Mouse (Mus musculus) heart, embryonic 11.5 days (tissue): ENCODE measurements around the gene Dio3. TPM values are rescaled to one million over a fixed set of nuclear protein-coding genes. Genes with fewer than 3 reads are reported as not detected.

Source experiments
- ATAC-seq: fragments of 200-750 bp; cut with Nextera tagmentation; replicated peaks from 2 replicates; pipeline ENCODE4 v1.8.0; 2017; ENCODE audit warnings: moderate library complexity; ENCODE audit not compliant: insufficient number of reproducible peaks, low FRiP score, low TSS enrichment
- H3K27ac ChIP-seq: fragments of 300-500 bp; sonication (generic); 2 replicates; pipeline ENCODE4 v1.5.1; 2014; ENCODE audit warnings: mild to moderate bottlenecking, low read depth, low read length
- H3K27me3 ChIP-seq: fragments of 300-500 bp; sonication (generic); 2 replicates; pipeline ENCODE4 v1.6.1; 2014; ENCODE audit warnings: mild to moderate bottlenecking, low read length, mixed read lengths; ENCODE audit not compliant: control insufficient read depth, insufficient read depth
- H3K36me3 ChIP-seq: fragments of 300-500 bp; sonication (generic); 2 replicates; pipeline ENCODE4 v1.6.1; 2014; ENCODE audit warnings: mild to moderate bottlenecking, low read length, moderate library complexity, mixed read lengths; ENCODE audit not compliant: control insufficient read depth, insufficient read depth
- H3K4me1 ChIP-seq: fragments of 300-500 bp; sonication (generic); 2 replicates; pipeline ENCODE4 v1.6.1; 2014; ENCODE audit warnings: low read length; ENCODE audit not compliant: control insufficient read depth, insufficient read depth
- H3K4me2 ChIP-seq: fragments of 300-500 bp; sonication (generic); 2 replicates; pipeline ENCODE4 v1.6.1; 2014; ENCODE audit warnings: mild to moderate bottlenecking, moderate library complexity
- H3K4me3 ChIP-seq: fragments of 300-500 bp; sonication (generic); 2 replicates; pipeline ENCODE4 v1.5.1; 2014; ENCODE audit warnings: low read depth, low read length
- H3K9ac ChIP-seq: fragments of 300-500 bp; sonication (generic); 2 replicates; pipeline ENCODE4 v1.6.1; 2014; ENCODE audit warnings: mild to moderate bottlenecking, low read depth, low read length, moderate library complexity
- H3K9me3 ChIP-seq: fragments of 300-500 bp; sonication (generic); replicated peaks from 2 replicates; pipeline ENCODE4 v1.6.1; 2016; ENCODE audit warnings: low read length; ENCODE audit not compliant: control insufficient read depth
- WGBS: fragments of 180-500 bp; shearing (Covaris S2); extraction: QIAGEN DNeasy Blood & Tissue Kit; methylation state at CpG from one replicate; pipeline ENCODE4 v1.1.7; 2014; ENCODE audit not compliant: insufficient replicate concordance; 5-methylcytosine and 5-hydroxymethylcytosine counted together
- polyA plus RNA-seq: library from polyadenylated mRNA; unstranded; fragments of >200 nt; fragmentation: Nextera tagmentation; extraction: Ambion mirVana; gene quantifications from 2 replicates; pipeline ENCODE4 v1.2.1, GENCODE M21; 2014

The Dio3 gene
- polyA plus RNA-seq = 0.20 TPM in 1 of 2 replicates, not detected in the other

GRCm38 (mm10) chr12:110278853-110279252 is at the start of gene Dio3:
Gene Dio3 (plus strand): TSS chr12:110279068.
- H3K27me3 ChIP-seq = peaks cover 99% of the 10 kb centered on the region
- H3K27ac ChIP-seq = no peak within 1 kb of the TSS
- no peaks in the 10 kb centered on the region for H3K36me3 ChIP-seq
- H3K4me3 ChIP-seq = peak within 1 kb of the TSS; percentile 34
- H3K9ac ChIP-seq = no peak within 1 kb of the TSS
- WGBS = 3% methylated on average over 31 of the region's 34 CpGs
- no peaks in the 10 kb centered on the region for H3K9me3 ChIP-seq
- no peaks in the 10 kb centered on the region for H3K4me1 ChIP-seq
- ATAC-seq = no peak
- H3K4me2 ChIP-seq = peak within 1 kb of the TSS; percentile 68

GRCm38 (mm10) chr12:110230296-110230695 is 48.6 kb upstream of the Dio3 start:
- Histone ChIP-seq H3K27ac (no peak overlapping the region), H3K4me1 (no peaks in the 10 kb centered on the region), H3K4me3 (no peak overlapping the region), H3K4me2 (no peak overlapping the region), H3K9ac (no peak overlapping the region), H3K9me3 (no peaks in the 10 kb centered on the region), H3K27me3 (peaks cover 13% of the 10 kb centered on the region; the same call in 1 of the 2 replicates), H3K36me3 (no peaks in the 10 kb centered on the region)
- no peak for ATAC-seq
- 70% methylated on average over 7 of the region's 7 CpGs for WGBS

- no peak overlapping the region for H3K27ac ChIP-seq
- no peak for ATAC-seq
- no peak overlapping the region for H3K4me3 ChIP-seq
- no peak overlapping the region for H3K9ac ChIP-seq
- no peaks in the 10 kb centered on the region for H3K9me3 ChIP-seq
- H3K4me1 ChIP-seq = no peaks in the 10 kb centered on the region
- H3K36me3 ChIP-seq = no peaks in the 10 kb centered on the region
- 72% methylated on average over 8 of the region's 8 CpGs for WGBS
- H3K27me3 ChIP-seq = peaks cover 13% of the 10 kb centered on the region; the same call in 1 of the 2 replicates
- no peak overlapping the region for H3K4me2 ChIP-seq
Measured at GRCm38 (mm10) chr12:110230767-110231166, 48.1 kb upstream of the Dio3 start.

- H3K27me3 ChIP-seq = peaks cover 13% of the 10 kb centered on the region; the same call in 1 of the 2 replicates
- no peak overlapping the region for H3K4me2 ChIP-seq
- no peaks in the 10 kb centered on the region for H3K9me3 ChIP-seq
- WGBS = 71% methylated on average over 13 of the region's 13 CpGs
- no peak overlapping the region for H3K27ac ChIP-seq
- no peak for ATAC-seq
- no peak overlapping the region for H3K4me3 ChIP-seq
- H3K4me1 ChIP-seq = no peaks in the 10 kb centered on the region
- H3K36me3 ChIP-seq = no peaks in the 10 kb centered on the region
- H3K9ac ChIP-seq = no peak overlapping the region
Measured at GRCm38 (mm10) chr12:110231709-110232600, 46.9 kb upstream of the Dio3 start.

GRCm38 (mm10) chr12:110235908-110236307 is 43.0 kb upstream of the Dio3 start:
- Histone ChIP-seq H3K4me2 (no peak overlapping the region), H3K36me3 (no peaks in the 10 kb centered on the region), H3K27me3 (peaks cover 3% of the 10 kb centered on the region; the same call in 1 of the 2 replicates), H3K9ac (no peak overlapping the region), H3K4me1 (no peaks in the 10 kb centered on the region), H3K9me3 (no peaks in the 10 kb centered on the region), H3K27ac (no peak overlapping the region), H3K4me3 (no peak overlapping the region)
- WGBS = 84% methylated on average over 4 of the region's 4 CpGs
- no peak for ATAC-seq

GRCm38 (mm10) chr12:110237046-110237445 is 41.8 kb upstream of the Dio3 start:
- no peak overlapping the region for H3K9ac ChIP-seq
- 76% methylated on average over 7 of the region's 7 CpGs for WGBS
- no peak overlapping the region for H3K4me3 ChIP-seq
- peaks cover 3% of the 10 kb centered on the region; the same call in 1 of the 2 replicates for H3K27me3 ChIP-seq
- no peaks in the 10 kb centered on the region for H3K36me3 ChIP-seq
- no peak for ATAC-seq
- H3K4me1 ChIP-seq = no peaks in the 10 kb centered on the region
- H3K4me2 ChIP-seq = no peak overlapping the region
- no peak overlapping the region for H3K27ac ChIP-seq
- no peaks in the 10 kb centered on the region for H3K9me3 ChIP-seq

GRCm38 (mm10) chr12:110239358-110239757 is 39.5 kb upstream of the Dio3 start:
- H3K4me3 ChIP-seq = no peak overlapping the region
- ATAC-seq = no peak
- no peaks in the 10 kb centered on the region for H3K36me3 ChIP-seq
- H3K4me2 ChIP-seq = no peak overlapping the region
- no peaks in the 10 kb centered on the region; the same call in 1 of the 2 replicates for H3K27me3 ChIP-seq
- 81% methylated on average over 5 of the region's 5 CpGs for whole genome bisulfite sequencing
- H3K27ac ChIP-seq = no peak overlapping the region
- H3K9ac ChIP-seq = no peak overlapping the region
- no peaks in the 10 kb centered on the region for H3K4me1 ChIP-seq
- H3K9me3 ChIP-seq = no peaks in the 10 kb centered on the region

- H3K4me3 ChIP-seq = no peak overlapping the region
- 84% methylated on average over 6 of the region's 6 CpGs for WGBS
- H3K27ac ChIP-seq = no peak overlapping the region
Measured at GRCm38 (mm10) chr12:110244581-110244980, 34.3 kb upstream of the Dio3 start.

More at GRCm38 (mm10) chr12:110244581-110244980, 34.3 kb upstream of the Dio3 start:
- no peak for ATAC-seq
- Histone ChIP-seq H3K9ac (no peak overlapping the region), H3K36me3 (no peaks in the 10 kb centered on the region), H3K27me3 (no peaks in the 10 kb centered on the region; the same call in 1 of the 2 replicates), H3K4me2 (no peak overlapping the region), H3K9me3 (no peaks in the 10 kb centered on the region; the same call in 1 of the 2 replicates), H3K4me1 (no peaks in the 10 kb centered on the region)
